7 mouse cellular contexts compared by ENCODE assay signal in the genomic region with DNA sequence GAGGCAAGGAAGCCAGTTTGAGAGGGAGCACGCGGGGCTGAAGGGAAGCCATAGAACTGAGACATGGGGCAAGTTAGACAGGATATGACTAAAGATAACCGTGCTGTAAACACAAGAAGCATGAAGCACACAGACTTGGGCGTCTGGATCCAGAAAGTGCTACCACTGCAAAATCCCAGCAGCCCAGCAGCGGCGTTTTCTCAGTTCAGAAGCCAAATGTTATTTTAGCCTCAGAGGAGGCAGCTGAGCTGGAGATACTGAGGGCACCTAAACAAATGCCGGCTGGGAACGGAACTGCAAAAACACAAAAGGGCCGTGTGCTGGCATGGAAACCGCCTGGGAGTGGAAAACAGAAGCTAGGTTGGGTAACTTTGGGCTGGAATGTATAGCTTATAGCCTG. TPM values are rescaled to one million over a fixed set of nuclear protein-coding genes. Genes with fewer than 3 reads are reported as not detected.
DNase-seq lines count a peak whose midpoint lies in the region; ATAC-seq lines count a peak whose summit lies in the region.

No protein-coding gene starts in this region.

- no peaks in the 10 kb centered on the region for H3K9me3 ChIP-seq in lung, embryonic 15.5 days
- H3K9me3 ChIP-seq in hindbrain, embryonic 13.5 days: no peaks in the 10 kb centered on the region

- WGBS in lung, embryonic 15.5 days: 20% methylated on average over 10 of the region's 10 CpGs
- WGBS in hindbrain, embryonic 13.5 days: 60% methylated on average over 10 of the region's 10 CpGs

- peak overlapping the region; percentile 66 for H3K27ac ChIP-seq in lung, embryonic 15.5 days
- peak overlapping the region; percentile 32; the same call in 1 of the 2 replicates for H3K27ac ChIP-seq in hindbrain, embryonic 13.5 days

- no peak overlapping the region for H3K4me3 ChIP-seq in lung, embryonic 15.5 days
- no peak overlapping the region for H3K4me3 ChIP-seq in hindbrain, embryonic 13.5 days

- no peaks in the 10 kb centered on the region for H3K36me3 ChIP-seq in lung, embryonic 15.5 days
- no peaks in the 10 kb centered on the region for H3K36me3 ChIP-seq in hindbrain, embryonic 13.5 days

- H3K27me3 ChIP-seq in lung, embryonic 15.5 days: no peaks in the 10 kb centered on the region
- no peaks in the 10 kb centered on the region for H3K27me3 ChIP-seq in hindbrain, embryonic 13.5 days

- H3K9ac ChIP-seq in lung, embryonic 15.5 days: no peak overlapping the region
- no peak overlapping the region for H3K9ac ChIP-seq in hindbrain, embryonic 13.5 days

- peaks cover 9% of the 10 kb centered on the region; the same call in 1 of the 2 replicates for H3K4me1 ChIP-seq in lung, embryonic 15.5 days
- peaks cover 12% of the 10 kb centered on the region for H3K4me1 ChIP-seq in hindbrain, embryonic 13.5 days (replicated peaks)

- 0 out of 2 replicates have a peak overlapping the region, but pooled peaks have one; percentile 3 for H3K4me2 ChIP-seq in lung, embryonic 15.5 days
- H3K4me2 ChIP-seq in hindbrain, embryonic 13.5 days: no peak overlapping the region

- peak; percentile 78 for ATAC-seq in lung, embryonic 15.5 days (ENCODE audit: borderline replicate concordance, extremely low read depth, low FRiP score, low TSS enrichment)
- no peak for ATAC-seq in hindbrain, embryonic 13.5 days (ENCODE audit: low FRiP score)

- DNase-seq in lung, adult 18-20 months: no peak
- peak; percentile 19 to 25 for DNase-seq in frontal cortex, postnatal 14 days (ENCODE audit: low spot score in 2 of 2)
- DNase-seq in lung, postnatal 36 days: peak; percentile 12
- no peak for DNase-seq in cerebellum, adult 11-12 months
- no peak for DNase-seq in testis, postnatal 14 days (ENCODE audit: low spot score)

RNA-seq across cellular contexts. Expression of a gene that starts 43.9 kb away (rescaled TPM):
- polyA plus RNA-seq in lung, embryonic 15.5 days (2015; fragmentation: Nextera tagmentation; extraction: Ambion mirVana): 2.3 TPM in 2 replicates
- 4.4 and 5.5 TPM in 2 replicates for polyA plus RNA-seq in hindbrain, embryonic 13.5 days (2015; fragmentation: Nextera tagmentation; extraction: Ambion mirVana)

Comparison
In these comparisons a context has a peak if more than half of its experiments do, and no peak if none do; other contexts are left out.
1. DNase-seq: peak in frontal cortex, postnatal 14 days (2 of 2) and lung, postnatal 36 days (single experiment); none in lung, adult 18-20 months (0 of 2), cerebellum, adult 11-12 months (single experiment) and testis, postnatal 14 days (single experiment).